Mouse (Mus musculus): ENCODE data around the gene Dlg4.

The Dlg4 gene

GRCm38 (mm10) chr11:70019495-70020021 lies 2.8 kb downstream of the Dlg4 start:
- DNase-seq (ENCODE audit: low read depth, low spot score) = no peak

- DNase-seq (ENCODE audit: low read depth, low spot score) = no peak
Measured at GRCm38 (mm10) chr11:70020022-70020631, 3.4 kb downstream of the Dlg4 start.

GRCm38 (mm10) chr11:70020731-70021263 lies 4.1 kb downstream of the Dlg4 start:
- DNase-seq (ENCODE audit: low read depth, low spot score) = no peak

- peak; percentile 89 for DNase-seq (ENCODE audit: low read depth, low spot score)
Measured at GRCm38 (mm10) chr11:70021264-70022132, 4.8 kb downstream of the Dlg4 start.

GRCm38 (mm10) chr11:70023481-70024150 lies 6.9 kb downstream of the Dlg4 start:
- no peak for DNase-seq (ENCODE audit: low read depth, low spot score)

- no peak for DNase-seq (ENCODE audit: low read depth, low spot score)
Measured at GRCm38 (mm10) chr11:70024151-70024514, 7.4 kb downstream of the Dlg4 start.

- no peak for DNase-seq (ENCODE audit: low read depth, low spot score)
Measured at GRCm38 (mm10) chr11:70026689-70027088, 9.9 kb downstream of the Dlg4 start.

- DNase-seq (ENCODE audit: low read depth, low spot score) = no peak
Measured at GRCm38 (mm10) chr11:70027397-70027796, 10.7 kb downstream of the Dlg4 start.

- no peak for DNase-seq (ENCODE audit: low read depth, low spot score)
Measured at GRCm38 (mm10) chr11:70028401-70029129, 11.8 kb downstream of the Dlg4 start.

- no peak for DNase-seq (ENCODE audit: low read depth, low spot score)
Measured at GRCm38 (mm10) chr11:70029130-70029801, 12.5 kb downstream of the Dlg4 start.

GRCm38 (mm10) chr11:70029829-70030550 lies 13.2 kb downstream of the Dlg4 start:
- no peak for DNase-seq (ENCODE audit: low read depth, low spot score)

GRCm38 (mm10) chr11:70030651-70031320 lies 14.0 kb downstream of the Dlg4 start:
- DNase-seq (ENCODE audit: low read depth, low spot score) = no peak

- no peak for DNase-seq (ENCODE audit: low read depth, low spot score)
Measured at GRCm38 (mm10) chr11:70031321-70031670, 14.6 kb downstream of the Dlg4 start.

- DNase-seq (ENCODE audit: low read depth, low spot score) = no peak
Measured at GRCm38 (mm10) chr11:70038174-70038573, 21.4 kb downstream of the Dlg4 start.

- no peak for DNase-seq (ENCODE audit: low read depth, low spot score)
Measured at GRCm38 (mm10) chr11:70039631-70040030, 22.9 kb downstream of the Dlg4 start.

GRCm38 (mm10) chr11:70040184-70040583 lies 23.4 kb downstream of the Dlg4 start:
- no peak for DNase-seq (ENCODE audit: low read depth, low spot score)

- no peak for DNase-seq (ENCODE audit: low read depth, low spot score)
Measured at GRCm38 (mm10) chr11:70042309-70043085, 25.8 kb downstream of the Dlg4 start.

- no peak for DNase-seq (ENCODE audit: low read depth, low spot score)
Measured at GRCm38 (mm10) chr11:70043665-70044064, 26.9 kb downstream of the Dlg4 start.

- DNase-seq (ENCODE audit: low read depth, low spot score) = no peak
Measured at GRCm38 (mm10) chr11:70045435-70045834, 28.7 kb downstream of the Dlg4 start.

All from c-Kit-negative CD71-positive TER-119-positive erythroid progenitor cells, embryonic 14.5 days (primary cell).